Mouse (Mus musculus): ENCODE measurements around the gene Gm8439. TPM values are rescaled to one million over a fixed set of nuclear protein-coding genes. Genes with fewer than 3 reads are reported as not detected.
A peak's percentile ranks its signal among the peaks of the same experiment; 100 is the strongest.

The Gm8439 gene
- polyA plus RNA-seq, 1 experiment from 2014 or later, result not detected

- WGBS, result 77% methylated on average over 13 of the region's 13 CpGs
- H3K4me3 ChIP-seq, result no peak overlapping the region
- DNase-seq (ENCODE audit: low spot score), result no peak
- H3K27me3 ChIP-seq (ENCODE audit: low read depth, poor library complexity, severe bottlenecking), result peaks cover 3% of the 10 kb centered on the region; the same call in 1 of the 2 replicates
- no peak overlapping the region; the same call in 1 of the 2 replicates for H3K27ac ChIP-seq
- H3K4me1 ChIP-seq, result peaks cover 29% of the 10 kb centered on the region
- H3K36me3 ChIP-seq, result no peaks in the 10 kb centered on the region
- H3K9me3 ChIP-seq (replicated peaks), result no peaks in the 10 kb centered on the region
These were observed 27.9 kb downstream of the Gm8439 start for GRCm38 (mm10) chr4:120616199-120617025.

- DNase-seq (ENCODE audit: low spot score), result no peak
- WGBS, result 91% methylated on average over 6 of the region's 6 CpGs
These were observed 39.2 kb downstream of the Gm8439 start for GRCm38 (mm10) chr4:120627728-120628127.

GRCm38 (mm10) chr4:120630218-120630931 is 41.8 kb downstream of the Gm8439 start:
- H3K4me3 ChIP-seq, result no peak overlapping the region
- H3K4me1 ChIP-seq, result no peaks in the 10 kb centered on the region
- DNase-seq (ENCODE audit: low spot score), result no peak
- no peaks in the 10 kb centered on the region for H3K36me3 ChIP-seq
- no peaks in the 10 kb centered on the region for H3K27me3 ChIP-seq (ENCODE audit: low read depth, poor library complexity, severe bottlenecking)
- WGBS, result 83% methylated on average over 8 of the region's 8 CpGs
- no peak overlapping the region for H3K27ac ChIP-seq
- H3K9me3 ChIP-seq (replicated peaks), result no peaks in the 10 kb centered on the region

More at GRCm38 (mm10) chr4:120627728-120628127, 39.2 kb downstream of the Gm8439 start:
- Histone ChIP-seq H3K27ac (no peak overlapping the region), H3K9me3 (replicated peaks) (no peaks in the 10 kb centered on the region), H3K4me3 (no peak overlapping the region), H3K4me1 (no peaks in the 10 kb centered on the region), H3K36me3 (no peaks in the 10 kb centered on the region), H3K27me3 (ENCODE audit: low read depth, poor library complexity, severe bottlenecking) (no peaks in the 10 kb centered on the region)

GRCm38 (mm10) chr4:120631828-120632227 is 43.3 kb downstream of the Gm8439 start:
- H3K4me3 ChIP-seq, result no peak overlapping the region
- H3K27ac ChIP-seq, result no peak overlapping the region
- no peaks in the 10 kb centered on the region for H3K4me1 ChIP-seq
- 50% methylated on average over 6 of the region's 6 CpGs for WGBS
- no peaks in the 10 kb centered on the region for H3K36me3 ChIP-seq
- no peak for DNase-seq (ENCODE audit: low spot score)
- no peaks in the 10 kb centered on the region for H3K27me3 ChIP-seq (ENCODE audit: low read depth, poor library complexity, severe bottlenecking)
- H3K9me3 ChIP-seq (replicated peaks), result no peaks in the 10 kb centered on the region

- H3K27ac ChIP-seq, result no peak overlapping the region
- no peaks in the 10 kb centered on the region for H3K36me3 ChIP-seq
- 76% methylated on average over 2 of the region's 2 CpGs for WGBS
- H3K4me3 ChIP-seq, result no peak overlapping the region
- no peaks in the 10 kb centered on the region for H3K9me3 ChIP-seq (replicated peaks)
- DNase-seq (ENCODE audit: low spot score), result no peak
- no peaks in the 10 kb centered on the region for H3K27me3 ChIP-seq (ENCODE audit: low read depth, poor library complexity, severe bottlenecking)
- H3K4me1 ChIP-seq, result no peaks in the 10 kb centered on the region
These were observed 46.8 kb downstream of the Gm8439 start for GRCm38 (mm10) chr4:120635351-120635750.

GRCm38 (mm10) chr4:120641946-120642345 is 53.4 kb downstream of the Gm8439 start:
- no peaks in the 10 kb centered on the region for H3K4me1 ChIP-seq
- 92% methylated on average over 6 of the region's 6 CpGs for WGBS
- no peaks in the 10 kb centered on the region for H3K9me3 ChIP-seq (replicated peaks)
- H3K27ac ChIP-seq, result no peak overlapping the region
- H3K36me3 ChIP-seq, result no peaks in the 10 kb centered on the region
- H3K27me3 ChIP-seq (ENCODE audit: low read depth, poor library complexity, severe bottlenecking), result peaks cover 7% of the 10 kb centered on the region; the same call in 1 of the 2 replicates
- H3K4me3 ChIP-seq, result no peak overlapping the region
- no peak for DNase-seq (ENCODE audit: low spot score)

GRCm38 (mm10) chr4:120643899-120644298 is 55.4 kb downstream of the Gm8439 start:
- Histone ChIP-seq H3K27ac (no peak overlapping the region), H3K4me3 (no peak overlapping the region), H3K4me1 (no peaks in the 10 kb centered on the region; the same call in 1 of the 2 replicates), H3K36me3 (no peaks in the 10 kb centered on the region), H3K9me3 (replicated peaks) (no peaks in the 10 kb centered on the region), H3K27me3 (ENCODE audit: low read depth, poor library complexity, severe bottlenecking) (peaks cover 26% of the 10 kb centered on the region)
- WGBS, result 84% methylated on average over 3 of the region's 3 CpGs
- DNase-seq (ENCODE audit: low spot score), result no peak

GRCm38 (mm10) chr4:120649369-120650207 is 61.0 kb downstream of the Gm8439 start:
- H3K27me3 ChIP-seq (ENCODE audit: low read depth, poor library complexity, severe bottlenecking), result peaks cover 70% of the 10 kb centered on the region
- 3% methylated on average over 55 of the region's 55 CpGs for WGBS

GRCm38 (mm10) chr4:120650208-120650592 is 61.7 kb downstream of the Gm8439 start:
- no peaks in the 10 kb centered on the region for H3K36me3 ChIP-seq
- H3K9me3 ChIP-seq (replicated peaks), result no peaks in the 10 kb centered on the region
- peak overlapping the region; percentile 59 for H3K4me3 ChIP-seq
- peaks cover 10% of the 10 kb centered on the region for H3K4me1 ChIP-seq
- WGBS, result 21% methylated on average over 7 of the region's 7 CpGs
- no peak for DNase-seq (ENCODE audit: low spot score)
- peaks cover 72% of the 10 kb centered on the region for H3K27me3 ChIP-seq (ENCODE audit: low read depth, poor library complexity, severe bottlenecking)
- H3K27ac ChIP-seq, result no peak overlapping the region

More at GRCm38 (mm10) chr4:120649369-120650207, 61.0 kb downstream of the Gm8439 start:
- H3K36me3 ChIP-seq, result no peaks in the 10 kb centered on the region
- H3K4me1 ChIP-seq, result peaks cover 10% of the 10 kb centered on the region
- peak; percentile 59 for DNase-seq (ENCODE audit: low spot score)
- peak overlapping the region; percentile 32; the same call in 1 of the 2 replicates for H3K27ac ChIP-seq
- no peaks in the 10 kb centered on the region for H3K9me3 ChIP-seq (replicated peaks)
- H3K4me3 ChIP-seq, result peak overlapping the region; percentile 59

- Histone ChIP-seq H3K4me1 (no peaks in the 10 kb centered on the region), H3K27ac (no peak overlapping the region), H3K4me3 (no peak overlapping the region), H3K36me3 (no peaks in the 10 kb centered on the region), H3K9me3 (replicated peaks) (no peaks in the 10 kb centered on the region), H3K27me3 (ENCODE audit: low read depth, poor library complexity, severe bottlenecking) (peaks cover 32% of the 10 kb centered on the region)
- 82% methylated on average over 8 of the region's 8 CpGs for WGBS
- DNase-seq (ENCODE audit: low spot score), result no peak
These were observed 67.4 kb downstream of the Gm8439 start for GRCm38 (mm10) chr4:120655898-120656297.
